Mouse (Mus musculus) kidney, embryonic 14.5 days (tissue): ENCODE data around the gene Atp2a3. TPM values are rescaled to one million over a fixed set of nuclear protein-coding genes. Genes with fewer than 3 reads are reported as not detected.

Experiments used
- ATAC-seq: fragments of 200-750 bp; cut with Nextera tagmentation; 2 replicates; pipeline ENCODE4 v1.8.0; 2017; ENCODE audit warnings: moderate number of reproducible peaks, mild to moderate bottlenecking, moderate TSS enrichment, moderate library complexity; ENCODE audit not compliant: low FRiP score, low TSS enrichment
- H3K27ac ChIP-seq: fragments of 300-500 bp; sonication (generic); 2 replicates; pipeline ENCODE4 v1.5.1; 2014; ENCODE audit warnings: low read depth, mild to moderate bottlenecking, low read length, moderate library complexity, mixed read lengths
- H3K27me3 ChIP-seq: fragments of 300-500 bp; sonication (generic); 2 replicates; pipeline ENCODE4 v1.6.1; 2014; ENCODE audit warnings: mild to moderate bottlenecking, low read length; ENCODE audit not compliant: control insufficient read depth, insufficient read depth
- H3K36me3 ChIP-seq: fragments of 300-500 bp; sonication (generic); 2 replicates; pipeline ENCODE4 v1.6.1; 2014; ENCODE audit warnings: low read length, mixed read lengths; ENCODE audit not compliant: control insufficient read depth, insufficient read depth
- H3K4me1 ChIP-seq: fragments of 300-500 bp; sonication (generic); 2 replicates; pipeline ENCODE4 v1.6.1; 2014; ENCODE audit warnings: low read length, mixed read lengths; ENCODE audit not compliant: control insufficient read depth, insufficient read depth
- H3K4me2 ChIP-seq: fragments of 300-500 bp; sonication (generic); replicated peaks from 2 replicates; pipeline ENCODE4 v1.6.1; 2014; ENCODE audit warnings: low read depth, mild to moderate bottlenecking, low read length
- H3K4me3 ChIP-seq: fragments of 300-500 bp; sonication (generic); 2 replicates; pipeline ENCODE4 v1.5.1; 2014; ENCODE audit warnings: mild to moderate bottlenecking, low read length
- H3K9ac ChIP-seq: fragments of 300-500 bp; sonication (generic); 2 replicates; pipeline ENCODE4 v1.6.1; 2014; ENCODE audit warnings: low read depth, mild to moderate bottlenecking, low read length, moderate library complexity
- H3K9me3 ChIP-seq: fragments of 300-500 bp; sonication (generic); 2 replicates; pipeline ENCODE4 v1.6.1; 2016; ENCODE audit warnings: low read length; ENCODE audit not compliant: control insufficient read depth
- WGBS: fragments of 180-500 bp; shearing (Covaris S2); extraction: QIAGEN DNeasy Blood & Tissue Kit; methylation state at CpG from one replicate; pipeline ENCODE4 v1.1.7; 2014; 5-methylcytosine and 5-hydroxymethylcytosine counted together
- microRNA-seq: library from miRNA; unstranded; fragments of <30 nt; microRNA quantifications from one replicate; pipeline ENCODE4, GENCODE M21; 2016
- polyA plus RNA-seq: library from polyadenylated mRNA; unstranded; fragments of >200 nt; fragmentation: Nextera tagmentation; extraction: Ambion mirVana; gene quantifications from 2 replicates; pipeline ENCODE4 v1.2.1, GENCODE M21; 2014

Atp2a3 gene
- polyA plus RNA-seq, 1 experiment from 2014 or later, result 2.2 TPM

DNA sequence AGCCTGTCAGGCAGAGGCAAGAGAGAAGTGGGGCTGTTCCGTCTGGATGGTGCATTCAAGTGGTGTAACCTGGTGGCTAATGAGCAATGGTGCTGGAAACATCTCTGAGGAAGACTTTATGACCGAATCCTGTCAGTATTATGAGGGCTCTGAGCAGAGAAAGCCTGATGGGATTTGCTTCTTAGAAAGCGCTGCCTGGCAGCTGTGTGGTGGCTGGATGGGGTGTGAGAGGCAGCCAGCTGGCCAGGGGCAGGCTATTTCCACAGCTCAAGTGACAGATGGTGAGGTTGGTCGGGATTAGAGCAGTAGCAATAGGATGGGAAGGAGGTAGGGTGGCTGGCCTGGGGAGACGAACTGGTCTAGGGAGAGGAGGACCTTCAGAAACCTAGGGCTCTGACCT, 70.6 kb downstream of the Atp2a3 start:
- no peak for ATAC-seq
- Histone ChIP-seq H3K9ac (peak overlapping the region; percentile 9; the same call in 1 of the 2 replicates), H3K4me3 (no peak overlapping the region), H3K36me3 (no peaks in the 10 kb centered on the region), H3K27ac (no peak overlapping the region), H3K9me3 (no peaks in the 10 kb centered on the region), H3K4me1 (no peaks in the 10 kb centered on the region), H3K4me2 (no peak overlapping the region; the same call in 1 of the 2 replicates), H3K27me3 (no peaks in the 10 kb centered on the region)
- 41% methylated on average over 5 of the region's 5 CpGs for WGBS

DNA sequence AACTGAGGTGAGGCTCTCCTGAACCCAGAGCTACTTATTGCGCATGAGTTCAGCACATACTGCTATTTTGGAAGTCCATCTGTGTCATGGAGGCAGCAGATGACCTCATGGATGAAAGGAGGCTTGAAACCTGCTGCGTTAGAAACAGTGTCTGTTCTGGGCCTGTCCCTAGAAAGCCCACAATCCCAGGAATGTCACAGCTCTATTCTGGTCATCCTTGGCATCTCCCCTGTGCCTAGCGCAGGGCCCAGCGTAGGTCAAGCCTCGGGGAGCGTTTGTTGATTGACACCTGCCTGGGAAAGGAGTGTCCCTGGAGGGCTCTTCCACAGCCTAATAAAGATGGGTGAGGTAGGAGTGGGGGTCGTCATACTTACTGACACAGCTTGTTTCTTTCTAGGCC, 75.1 kb downstream of the Atp2a3 start:
- H3K9me3 ChIP-seq, result no peaks in the 10 kb centered on the region
- no peak overlapping the region for H3K4me2 ChIP-seq
- H3K36me3 ChIP-seq, result peaks cover 2% of the 10 kb centered on the region
- no peaks in the 10 kb centered on the region for H3K27me3 ChIP-seq
- no peak for ATAC-seq
- 82% methylated on average over 7 of the region's 7 CpGs for WGBS
- no peak overlapping the region for H3K4me3 ChIP-seq
- H3K9ac ChIP-seq, result no peak overlapping the region
- H3K4me1 ChIP-seq, result no peaks in the 10 kb centered on the region
- H3K27ac ChIP-seq, result no peak overlapping the region

DNA sequence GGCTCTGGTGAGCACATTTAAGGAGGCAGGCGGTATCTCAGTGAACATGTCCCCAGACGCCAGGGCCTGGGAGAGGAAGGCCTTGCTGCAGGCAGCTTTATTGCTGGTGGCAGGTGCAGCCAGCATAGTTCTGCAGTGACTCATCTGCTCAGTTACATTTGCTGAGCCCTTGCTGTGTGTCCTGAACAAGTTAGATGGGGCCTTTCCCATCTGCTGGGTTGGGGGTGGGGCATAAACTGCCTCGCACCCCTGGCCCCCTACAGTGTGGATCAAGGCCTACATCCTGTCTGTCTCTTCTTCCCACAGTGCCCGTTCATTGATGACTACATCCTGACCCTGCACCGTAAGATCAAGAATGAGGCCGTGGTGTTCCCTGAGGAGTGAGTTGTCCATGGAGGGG, 75.9 kb downstream of the Atp2a3 start:
- H3K9ac ChIP-seq, result no peak overlapping the region
- no peak overlapping the region for H3K27ac ChIP-seq
- no peak overlapping the region for H3K4me3 ChIP-seq
- H3K36me3 ChIP-seq, result peaks cover 2% of the 10 kb centered on the region
- H3K4me1 ChIP-seq, result no peaks in the 10 kb centered on the region
- H3K27me3 ChIP-seq, result no peaks in the 10 kb centered on the region
- 52% methylated on average over 6 of the region's 6 CpGs for WGBS
- no peak overlapping the region for H3K4me2 ChIP-seq
- no peak for ATAC-seq
- H3K9me3 ChIP-seq, result no peaks in the 10 kb centered on the region

DNA sequence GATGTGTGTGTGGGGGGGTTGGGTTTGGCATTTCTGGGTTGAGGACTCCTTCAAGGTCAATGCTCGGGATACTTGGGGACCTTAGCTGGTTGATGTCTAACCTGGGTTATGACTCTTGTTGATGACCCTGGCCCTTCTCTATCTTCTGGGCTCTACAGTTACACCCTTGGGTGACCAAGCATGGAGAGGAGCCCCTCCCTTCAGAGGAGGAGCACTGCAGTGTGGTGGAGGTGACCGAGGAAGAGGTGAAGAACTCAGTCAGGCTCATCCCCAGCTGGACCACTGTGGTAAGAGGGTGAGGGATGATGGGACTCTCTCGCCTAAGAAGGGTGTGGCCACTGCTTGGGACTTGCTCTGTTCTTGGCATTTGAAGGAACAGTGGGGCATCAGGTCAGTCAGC, 76.7 kb downstream of the Atp2a3 start:
- Histone ChIP-seq H3K27ac (no peak overlapping the region), H3K4me2 (no peak overlapping the region), H3K9me3 (no peaks in the 10 kb centered on the region), H3K36me3 (peaks cover 2% of the 10 kb centered on the region), H3K27me3 (no peaks in the 10 kb centered on the region), H3K9ac (no peak overlapping the region), H3K4me3 (no peak overlapping the region), H3K4me1 (no peaks in the 10 kb centered on the region)
- 62% methylated on average over 3 of the region's 3 CpGs for WGBS
- ATAC-seq, result no peak

GRCm38 (mm10) chr11:73039102-73039799, 78.3 kb downstream of the Atp2a3 start:
- Histone ChIP-seq H3K9ac (no peak overlapping the region), H3K9me3 (no peaks in the 10 kb centered on the region), H3K4me3 (no peak overlapping the region), H3K4me2 (no peak overlapping the region), H3K4me1 (peaks cover 5% of the 10 kb centered on the region; the same call in 1 of the 2 replicates), H3K27me3 (no peaks in the 10 kb centered on the region), H3K27ac (no peak overlapping the region), H3K36me3 (peaks cover 2% of the 10 kb centered on the region)
- peak; percentile 68 for ATAC-seq
- WGBS, result 58% methylated on average over 9 of the region's 9 CpGs

Small RNA genes within 50 kb of the gene (microRNA-seq; reads per million reads assigned to microRNA genes)
- not detected for gene Gm44467

Other genes starting within 250 kb of the Atp2a3 start
- 4.4 and 5.5 TPM in 2 replicates for gene Cyb5d2, start 165.0 kb upstream of the Atp2a3 start, polyA plus RNA-seq
- gene Zzef1, start 164.9 kb upstream of the Atp2a3 start, polyA plus RNA-seq, result 9.7 and 10.5 TPM in 2 replicates
- gene P2rx1, start 37.9 kb downstream of the Atp2a3 start, polyA plus RNA-seq, result 0.61 and 0.76 TPM in 2 replicates
- 2.2 and 2.8 TPM in 2 replicates for gene Camkk1, start 57.8 kb downstream of the Atp2a3 start, polyA plus RNA-seq
- 8.7 and 12.9 TPM in 2 replicates for gene Ncbp3, start 86.6 kb downstream of the Atp2a3 start, polyA plus RNA-seq
- gene Itgae, start 129.4 kb downstream of the Atp2a3 start, polyA plus RNA-seq, result 0.20 and 0.24 TPM in 2 replicates
- 14.5 and 19.5 TPM in 2 replicates for gene Haspin, start 177.1 kb downstream of the Atp2a3 start, polyA plus RNA-seq
- gene P2rx5, start 199.3 kb downstream of the Atp2a3 start, polyA plus RNA-seq, result 0.34 TPM in 1 of 2 replicates, not detected in the other
- 134 and 156 TPM in 2 replicates for gene Emc6, start 215.9 kb downstream of the Atp2a3 start, polyA plus RNA-seq
- gene Tax1bp3, start 215.9 kb downstream of the Atp2a3 start, polyA plus RNA-seq, result 195 and 209 TPM in 2 replicates
- gene Ctns, start 237.9 kb downstream of the Atp2a3 start, polyA plus RNA-seq, result 15.3 and 19.5 TPM in 2 replicates
- gene Shpk, start 238.3 kb downstream of the Atp2a3 start, polyA plus RNA-seq, result 0.77 and 1.1 TPM in 2 replicates